Mouse (Mus musculus) gastrocnemius, adult 18-20 months (tissue): Measurements from ENCODE around the gene Zfpm1. TPM values are rescaled to one million over a fixed set of nuclear protein-coding genes. Genes with fewer than 3 reads are reported as not detected.

ENCODE experiments used
- DNase-seq: peaks from one replicate; pipeline ENCODE4 v3.0.0; 2021; ENCODE audit warnings: low spot score
- total RNA-seq, 2 experiments: library from RNA; stranded (reverse); gene quantifications; 2 replicates each; pipeline ENCODE4 v1.2.3; 2021

Zfpm1 gene
- total RNA-seq, 2 experiments from 2014 or later = 6.6 to 7.5 TPM

DNA sequence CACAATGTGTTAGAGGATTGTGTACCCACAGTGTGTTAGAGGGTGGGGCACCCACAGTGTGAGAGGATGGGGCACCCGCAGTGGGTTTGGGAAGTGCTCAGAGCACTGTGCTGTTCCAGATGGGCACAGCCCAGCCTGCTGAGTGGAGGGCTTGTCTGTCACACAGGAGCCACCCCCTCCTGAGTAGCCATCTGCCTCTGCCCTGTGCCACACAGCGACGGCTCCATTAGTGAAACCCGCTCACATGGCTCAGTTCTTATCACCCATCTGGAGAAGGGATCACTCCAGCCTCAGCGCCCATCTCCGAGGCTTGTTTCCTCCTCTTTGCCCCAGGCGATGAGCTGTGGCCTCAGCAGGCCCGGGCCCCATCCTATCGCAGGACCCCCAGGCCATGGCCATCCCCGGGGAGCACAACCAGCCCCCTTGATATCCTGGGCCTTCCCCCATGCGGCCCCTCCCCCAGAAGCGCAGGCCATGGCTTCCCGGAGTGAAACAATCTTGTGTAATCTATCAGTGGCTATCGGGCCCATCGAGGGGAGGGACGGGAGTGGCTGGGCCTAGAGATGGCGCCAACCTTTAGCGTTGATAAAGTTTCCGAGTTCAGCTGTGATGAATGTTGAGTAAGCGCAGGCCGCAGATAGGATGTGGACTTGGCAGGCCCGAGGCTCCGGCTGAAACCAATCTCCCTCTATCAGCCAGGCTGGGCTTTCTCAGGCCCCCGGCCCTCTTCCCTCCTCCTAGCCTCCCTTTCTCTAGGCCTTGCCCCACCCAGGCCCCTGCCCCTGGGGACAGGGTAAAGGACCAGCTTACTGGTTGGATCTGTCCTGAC lies 14.4 kb downstream of the Zfpm1 start:
- DNase-seq = no peak

DNA sequence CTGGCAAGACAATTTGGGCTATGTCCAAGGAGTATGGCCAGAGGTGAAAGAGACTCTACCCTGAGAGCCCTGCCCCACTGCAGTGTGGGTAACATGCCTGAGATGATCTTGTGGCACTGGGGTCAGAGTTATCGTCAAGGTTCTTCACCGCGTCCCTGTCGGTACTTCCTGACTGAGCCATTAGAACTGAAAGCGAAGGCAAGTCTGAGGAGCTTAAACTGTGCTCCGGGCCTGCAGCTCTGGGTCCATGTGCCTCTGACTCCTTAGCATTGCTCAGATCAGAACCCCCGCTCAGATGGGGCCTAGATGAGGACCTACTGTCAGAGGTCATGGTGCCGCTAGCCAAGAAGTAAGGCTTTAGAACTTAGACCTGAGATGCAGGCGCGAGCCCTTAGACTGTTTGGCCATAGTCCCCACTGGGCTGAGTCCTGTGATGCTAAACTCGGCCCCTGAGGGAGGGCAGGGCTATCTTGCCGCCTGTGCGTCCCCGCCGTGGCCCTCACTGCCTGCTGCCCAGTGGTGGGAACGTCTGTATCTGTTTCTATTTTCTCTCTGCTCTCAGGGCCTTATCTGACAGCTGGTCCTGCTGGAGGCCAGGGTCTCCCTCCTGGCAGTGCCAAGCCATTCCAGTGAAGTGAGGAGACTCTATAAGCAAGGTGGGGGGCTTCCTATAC lies 17.8 kb downstream of the Zfpm1 start:
- no peak for DNase-seq

DNA sequence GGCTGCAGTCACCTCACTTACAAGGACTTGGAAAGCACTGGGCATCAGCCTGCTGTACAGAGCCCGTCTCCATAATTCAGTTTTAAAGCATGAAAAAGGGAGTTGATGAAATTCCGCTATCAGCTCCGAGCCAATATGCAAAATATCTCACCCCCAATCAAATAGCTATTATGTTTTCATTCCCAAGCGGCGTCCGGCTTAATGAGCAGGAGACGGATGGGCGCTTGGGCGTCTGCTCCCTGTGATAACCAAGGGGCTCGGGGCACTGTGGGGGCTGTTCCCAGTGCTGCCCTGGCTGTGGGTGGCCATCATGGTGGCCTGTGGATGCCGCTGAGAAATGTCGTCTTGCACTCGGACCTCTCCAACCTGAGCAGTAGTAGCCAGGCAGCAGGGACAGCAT lies 19.1 kb downstream of the Zfpm1 start:
- DNase-seq = no peak

DNA sequence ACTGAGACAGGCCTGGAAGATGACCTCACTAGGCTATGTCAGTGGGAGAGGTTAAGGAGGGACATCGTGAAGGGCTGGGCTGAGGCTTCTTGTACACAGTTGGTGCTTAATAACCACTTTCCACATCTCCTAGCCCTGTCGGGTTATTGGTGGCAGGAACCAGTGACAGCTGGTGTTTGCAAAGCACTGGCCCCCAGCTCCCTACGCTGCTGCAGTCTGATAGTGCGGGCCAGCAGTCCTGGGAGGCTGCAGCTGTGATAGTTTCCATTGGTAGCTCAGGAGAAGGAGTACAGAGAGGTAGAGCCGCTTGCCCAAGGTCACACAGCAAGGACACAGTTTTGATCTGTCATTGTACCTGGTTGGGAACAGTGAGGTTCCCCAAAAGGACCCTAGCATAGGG lies 19.9 kb downstream of the Zfpm1 start:
- no peak for DNase-seq

DNA sequence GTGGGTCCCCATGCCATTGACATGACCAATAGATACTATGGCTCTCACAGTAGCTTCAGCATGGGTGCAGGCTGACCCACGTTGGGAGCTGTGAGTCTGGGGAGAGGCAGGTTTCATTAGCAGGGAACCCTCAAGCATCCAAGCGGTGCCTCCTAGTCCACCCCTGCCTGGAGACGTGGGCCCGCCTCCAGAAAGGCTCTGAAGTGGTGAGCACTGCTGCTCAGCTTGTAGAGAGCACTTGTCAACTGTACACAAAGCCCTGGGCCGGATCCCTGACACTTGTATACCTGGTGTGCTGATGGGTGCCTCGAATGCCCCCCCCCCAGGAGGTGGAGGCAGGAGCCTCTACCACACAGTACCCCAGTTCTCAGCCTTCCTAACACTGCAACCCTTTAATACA lies 21.5 kb downstream of the Zfpm1 start:
- no peak for DNase-seq

DNA sequence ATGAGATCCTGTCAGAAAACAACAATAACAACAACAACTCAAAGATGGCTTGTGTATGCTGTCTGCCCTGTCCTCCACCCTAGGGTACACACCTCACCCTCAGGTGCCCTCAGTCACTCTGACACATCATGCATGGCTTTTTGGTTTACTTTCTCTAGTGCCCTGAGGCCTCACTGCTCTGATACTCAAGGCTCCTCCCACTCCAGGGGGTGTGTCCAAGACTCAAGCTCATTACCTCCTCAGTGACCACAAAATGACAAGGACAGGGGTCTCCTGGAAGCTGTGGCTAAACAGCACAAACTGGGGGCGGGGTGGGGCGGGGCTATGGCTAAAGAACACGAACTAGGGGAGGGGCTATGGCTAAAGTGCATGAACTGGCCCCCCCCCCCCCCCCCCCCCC lies 22.1 kb downstream of the Zfpm1 start:
- no peak for DNase-seq

DNA sequence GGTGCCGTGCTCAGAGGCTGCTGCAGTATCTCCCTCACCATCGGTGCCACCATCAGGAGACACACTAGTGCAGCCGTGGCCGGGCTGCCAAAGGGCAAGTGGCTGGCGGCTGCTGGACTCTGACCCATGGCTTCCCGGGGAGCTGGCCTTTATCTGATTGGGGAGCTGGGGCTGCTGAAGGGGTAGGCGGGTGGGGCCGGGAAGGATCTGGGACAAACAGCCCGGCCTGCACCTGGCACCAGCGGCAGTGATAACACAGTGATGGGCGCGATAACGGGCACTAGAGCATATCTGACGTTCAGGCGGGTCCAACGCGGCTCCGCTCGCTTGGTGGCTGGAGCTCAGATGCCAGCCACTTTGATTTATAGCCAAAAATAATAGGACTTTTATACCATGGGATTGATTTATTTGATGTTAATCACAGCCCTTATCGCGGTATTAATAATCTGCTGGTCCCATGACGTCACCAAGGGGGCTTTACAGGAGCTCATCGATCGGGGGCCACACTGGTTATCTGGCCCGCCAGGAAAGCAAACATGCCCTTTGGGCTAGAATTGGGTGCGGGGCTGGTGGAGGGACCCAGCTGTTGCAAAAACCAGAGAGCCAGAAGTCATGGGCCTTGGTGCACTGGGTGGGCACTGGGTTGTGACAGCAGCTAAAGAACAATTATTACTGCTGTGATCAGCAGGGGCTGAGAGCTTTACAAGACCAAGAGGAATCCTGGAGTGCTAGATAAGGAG lies 24.9 kb downstream of the Zfpm1 start:
- no peak for DNase-seq

DNA sequence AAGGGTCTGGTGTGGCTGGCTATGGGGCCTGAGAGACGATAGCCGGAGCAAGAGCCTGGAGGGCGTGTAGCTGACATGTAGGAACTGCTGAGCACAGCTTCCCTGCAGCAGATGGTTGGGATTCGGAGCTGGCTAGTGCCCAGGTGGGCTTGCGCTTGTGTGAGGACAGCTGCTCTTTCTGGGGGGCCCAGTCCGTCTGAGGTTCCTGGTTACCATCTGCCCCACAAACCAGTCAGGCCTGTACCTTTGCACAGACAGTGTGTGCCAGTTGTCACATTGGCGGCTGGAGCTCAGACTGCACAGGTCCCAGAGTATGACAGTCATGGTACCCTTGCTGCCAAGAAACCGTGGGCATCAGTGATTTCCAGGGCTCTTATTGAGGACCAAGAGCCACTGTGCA lies 25.9 kb downstream of the Zfpm1 start:
- no peak for DNase-seq

DNA sequence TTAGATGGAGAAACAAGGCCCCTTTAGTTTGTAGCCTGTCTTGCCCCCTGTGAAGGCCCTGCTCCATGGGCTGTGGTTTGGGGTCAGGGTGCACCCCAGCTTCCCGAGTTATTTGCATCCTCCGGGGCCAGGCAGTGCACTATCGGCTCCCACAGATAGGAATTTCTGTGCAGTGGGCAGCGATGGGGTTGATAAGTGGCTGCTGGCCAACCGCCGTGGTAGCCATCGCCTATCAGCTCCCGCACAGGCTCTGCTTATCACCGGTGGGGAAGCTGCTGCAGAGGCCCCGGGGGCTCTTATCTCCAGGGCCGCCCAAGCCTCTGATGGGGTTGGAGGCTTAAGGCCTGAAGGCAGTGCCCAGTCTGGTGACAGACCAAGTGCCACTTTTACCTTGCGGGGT lies 27.3 kb downstream of the Zfpm1 start:
- no peak for DNase-seq

DNA sequence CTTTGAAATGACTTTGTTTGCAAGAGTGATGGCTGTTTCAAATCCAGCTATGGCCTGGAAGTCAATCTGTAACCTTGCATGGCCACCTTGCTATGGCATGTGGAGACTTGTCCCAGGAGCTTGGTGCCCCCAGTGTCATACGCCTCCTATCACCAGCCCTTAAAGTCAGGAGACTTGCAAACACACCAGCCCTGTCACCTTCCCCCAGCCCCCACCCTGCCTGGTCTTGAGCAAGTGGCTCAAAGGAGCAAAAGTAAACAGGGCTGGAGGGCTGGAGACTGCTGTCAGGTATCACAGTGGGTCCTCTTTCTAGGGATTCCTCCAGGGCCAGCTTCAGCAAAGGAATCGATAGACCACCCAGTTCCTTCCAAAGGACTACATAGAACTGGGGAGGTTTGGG lies 29.2 kb downstream of the Zfpm1 start:
- no peak for DNase-seq

DNA sequence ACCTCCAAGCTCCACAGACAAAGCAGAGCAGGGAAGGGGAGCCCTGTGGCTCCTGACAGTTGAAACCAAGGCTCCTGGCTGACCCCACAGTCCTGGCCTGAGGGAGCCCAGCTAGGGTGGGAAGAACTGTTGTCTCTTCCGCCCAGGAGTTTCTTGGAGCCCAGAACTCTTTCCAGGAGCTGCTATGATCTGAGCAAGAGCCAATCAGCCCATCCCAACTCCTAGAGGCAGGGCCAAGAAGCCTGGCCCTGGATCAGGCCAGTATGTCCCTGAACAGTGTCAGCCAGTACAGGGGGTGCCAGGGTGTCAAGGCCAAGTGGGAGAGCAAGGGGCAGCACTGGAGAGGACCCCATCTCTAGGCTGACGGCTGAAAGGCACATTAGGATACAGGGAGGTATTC lies 30.6 kb downstream of the Zfpm1 start:
- DNase-seq = peak; percentile 17

DNA sequence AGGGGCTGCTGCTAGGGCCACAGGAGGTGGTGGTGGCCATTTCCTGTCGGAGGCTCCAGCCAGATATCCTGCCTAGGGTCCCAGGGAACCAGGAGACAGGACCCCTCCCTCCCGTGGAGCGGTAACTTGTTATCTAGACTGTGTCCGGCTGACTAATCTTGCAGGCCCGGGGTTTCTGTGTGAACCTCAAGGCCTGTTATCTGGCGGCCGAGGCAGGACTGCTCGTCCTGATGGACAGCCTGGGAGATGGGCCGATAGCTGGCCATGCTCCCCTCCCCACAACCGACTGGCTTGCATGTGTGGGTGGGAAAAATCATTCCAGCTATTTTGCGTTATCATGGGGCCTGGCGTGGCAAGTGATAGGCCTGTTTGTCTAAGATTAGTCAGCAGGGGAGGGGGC lies 31.4 kb downstream of the Zfpm1 start:
- no peak for DNase-seq

DNA sequence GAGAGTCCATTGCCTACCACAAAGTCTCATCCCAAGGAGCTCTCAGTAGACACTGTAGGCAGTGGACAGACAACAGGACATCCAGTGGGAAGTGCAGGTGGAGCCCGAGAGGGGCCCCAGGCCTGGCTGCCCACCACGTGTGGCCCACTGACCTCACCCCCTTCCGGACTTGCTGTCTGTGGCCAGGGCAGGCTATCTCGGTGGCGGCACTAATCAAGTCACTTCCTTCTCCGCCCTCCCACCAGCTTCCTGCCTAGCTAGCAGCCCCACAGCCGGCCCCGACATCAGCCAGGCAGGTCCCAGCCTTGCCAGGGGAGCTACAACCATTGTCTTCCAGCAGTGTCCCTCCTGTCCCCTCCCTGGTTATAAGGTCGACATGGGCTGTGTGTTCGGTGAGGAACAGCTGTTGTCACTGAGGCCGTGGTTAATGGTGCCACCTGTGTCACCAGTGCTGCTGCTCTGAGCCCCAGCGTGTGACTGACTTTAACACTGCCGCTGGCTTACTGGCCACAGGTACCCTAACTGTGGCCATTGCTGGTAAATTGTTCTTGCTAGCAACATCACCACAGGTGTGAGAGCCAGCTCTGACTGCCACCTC lies 33.1 kb downstream of the Zfpm1 start:
- no peak for DNase-seq

DNA sequence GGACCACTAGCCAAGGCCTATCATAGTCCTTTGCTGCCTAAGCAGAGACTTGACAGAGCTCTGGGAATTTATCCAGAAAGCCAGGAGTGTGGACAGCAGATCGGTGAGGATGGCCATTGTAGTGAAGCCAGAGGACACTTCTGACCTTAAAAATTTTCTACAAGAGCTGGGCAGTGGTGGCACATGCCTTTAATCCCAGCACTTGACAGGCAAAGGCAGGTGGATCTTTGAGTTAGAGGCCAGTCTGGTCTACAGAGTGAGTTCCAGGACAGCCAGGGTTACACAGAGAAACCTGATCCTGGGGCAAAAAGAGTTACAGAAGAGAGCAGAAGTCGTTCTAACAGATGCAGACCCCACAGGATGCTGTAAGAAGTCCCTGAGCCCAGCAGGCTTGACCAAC lies 34.5 kb downstream of the Zfpm1 start:
- DNase-seq = no peak

DNA sequence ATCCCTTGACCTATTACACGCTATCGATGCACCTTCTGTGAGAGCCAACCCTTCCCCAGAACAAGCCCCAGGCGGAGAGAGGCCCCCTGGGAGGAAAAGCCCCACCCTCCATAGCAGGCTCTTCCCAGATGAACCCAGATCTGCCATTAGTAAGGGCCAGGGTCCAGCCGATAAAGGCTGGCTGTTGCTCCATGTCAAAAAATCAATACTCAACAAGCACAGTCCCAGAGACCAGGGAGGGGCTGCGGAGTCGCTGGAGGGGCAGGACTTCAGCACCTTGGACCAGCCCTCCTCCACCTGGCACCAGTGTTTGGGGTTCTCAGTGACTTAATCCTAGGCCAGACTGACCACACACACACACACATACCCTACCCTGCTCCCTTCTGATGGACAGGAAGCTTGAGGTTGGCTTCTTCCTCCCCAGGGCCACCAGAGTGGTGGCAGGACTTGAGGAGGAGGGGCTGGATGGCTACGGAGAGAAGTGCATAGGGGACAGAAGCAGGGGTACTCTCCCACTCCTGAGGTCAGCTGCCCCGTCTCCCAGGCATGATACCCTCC lies 36.1 kb downstream of the Zfpm1 start:
- DNase-seq = no peak

DNA sequence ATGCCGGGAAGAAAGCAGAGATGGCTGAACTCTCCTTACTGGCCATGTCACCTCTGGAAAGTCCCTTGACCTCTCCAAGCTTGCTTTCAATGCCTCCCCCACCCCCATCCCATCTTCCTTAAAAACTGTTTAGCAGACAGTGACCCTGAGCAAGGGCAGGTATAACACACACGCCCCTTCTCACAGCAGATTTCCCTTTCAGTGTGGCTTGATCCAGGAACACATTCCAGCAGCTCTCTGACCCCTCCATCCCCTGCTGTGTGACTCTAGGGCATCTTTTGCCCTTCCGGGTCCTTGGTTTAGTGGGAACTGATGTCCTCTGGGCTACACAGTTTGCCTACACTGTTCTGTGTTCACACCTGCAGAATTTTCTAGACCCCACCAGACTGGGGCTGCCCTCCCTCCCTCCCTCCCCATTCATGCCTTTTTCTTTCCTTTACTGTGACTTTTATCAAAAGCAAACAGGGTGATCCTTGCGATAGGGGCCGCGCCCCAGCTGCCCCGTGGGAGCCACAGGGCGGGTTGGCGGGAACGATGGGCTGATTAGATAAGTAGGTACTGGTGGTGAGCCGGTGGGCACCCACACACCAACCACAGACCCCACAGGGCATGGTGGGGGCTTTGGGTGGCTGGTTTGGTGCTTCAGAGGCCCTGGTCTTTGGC lies 37.2 kb downstream of the Zfpm1 start:
- no peak for DNase-seq

DNA sequence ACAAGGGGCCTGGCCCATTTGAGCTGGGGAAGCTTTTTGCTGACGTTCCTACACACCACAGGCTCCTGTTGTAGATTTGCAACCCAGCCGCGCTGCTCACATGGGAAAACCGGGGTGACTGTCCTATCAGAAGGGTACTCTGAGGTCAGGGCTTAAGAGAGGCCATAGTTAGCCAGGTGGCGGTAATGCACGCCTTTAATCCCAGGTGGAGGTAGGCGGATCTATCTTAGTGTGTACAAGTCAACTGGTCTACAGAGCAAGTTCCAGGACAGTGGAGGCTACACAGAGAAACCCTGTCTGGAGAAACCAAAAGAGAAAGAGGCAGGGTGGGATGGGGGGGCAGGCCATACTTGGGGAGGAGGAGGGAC lies 37.8 kb downstream of the Zfpm1 start:
- no peak for DNase-seq

DNA sequence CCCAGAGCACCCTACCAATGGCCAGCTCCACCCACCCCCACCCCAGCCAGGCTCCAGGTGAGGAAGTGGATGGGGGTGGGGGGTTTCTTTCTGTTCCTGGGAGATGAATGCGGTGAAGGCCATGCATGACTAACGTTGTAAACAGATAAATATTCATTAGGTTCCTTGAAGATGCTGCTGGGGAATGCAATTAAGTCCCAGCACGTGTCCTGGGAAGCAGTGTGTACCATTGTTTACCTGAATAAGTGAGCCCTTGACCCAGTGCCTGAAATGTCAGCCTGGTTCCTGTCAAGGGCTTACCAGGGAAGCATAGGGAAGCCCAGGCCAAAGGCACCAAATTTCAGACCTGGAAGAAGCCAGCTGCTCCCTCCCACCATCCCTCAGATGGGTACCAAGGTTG lies 38.6 kb downstream of the Zfpm1 start:
- DNase-seq = no peak

DNA sequence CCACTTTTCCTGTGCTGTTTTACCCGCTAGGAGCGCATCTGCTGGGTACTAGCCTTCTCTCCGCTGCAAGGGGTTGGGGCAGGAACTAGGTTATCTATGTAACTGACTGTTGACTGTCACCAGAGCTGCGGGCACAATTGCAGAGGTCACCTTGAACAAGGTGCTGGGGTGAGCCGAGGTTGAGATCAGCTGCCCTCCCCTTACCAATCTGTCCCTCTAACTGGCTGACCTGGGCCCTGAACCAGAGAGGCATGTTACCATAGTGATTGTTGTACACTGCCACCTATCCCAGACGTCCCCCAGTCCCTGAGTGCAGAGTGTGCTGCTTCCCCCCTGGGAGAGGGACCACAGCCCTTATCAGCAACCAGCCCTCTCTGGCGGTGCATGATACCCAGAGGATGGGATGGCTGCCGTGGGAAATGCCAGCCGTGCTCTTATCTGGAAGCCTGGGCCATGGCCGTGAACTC lies 39.5 kb downstream of the Zfpm1 start:
- no peak for DNase-seq

DNA sequence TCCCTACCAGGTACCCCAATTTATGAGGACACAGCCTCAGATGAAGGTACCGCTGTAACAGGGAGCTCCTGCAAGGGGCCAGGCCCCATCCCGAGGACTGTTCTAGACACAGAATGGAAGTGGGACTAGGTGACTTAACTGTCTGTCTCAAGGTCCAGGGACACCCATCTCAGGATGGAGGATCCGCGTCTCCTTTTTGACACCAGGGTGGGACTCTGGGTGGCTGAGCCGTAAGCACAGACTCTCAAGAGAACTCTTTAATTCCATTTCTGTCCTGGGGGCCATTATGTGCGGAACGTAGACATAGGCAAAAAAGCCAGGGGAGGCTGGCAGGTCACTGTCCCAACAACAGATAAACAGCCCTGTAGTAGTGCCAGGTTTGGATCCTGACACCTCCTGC lies 40.2 kb downstream of the Zfpm1 start:
- DNase-seq = no peak

DNA sequence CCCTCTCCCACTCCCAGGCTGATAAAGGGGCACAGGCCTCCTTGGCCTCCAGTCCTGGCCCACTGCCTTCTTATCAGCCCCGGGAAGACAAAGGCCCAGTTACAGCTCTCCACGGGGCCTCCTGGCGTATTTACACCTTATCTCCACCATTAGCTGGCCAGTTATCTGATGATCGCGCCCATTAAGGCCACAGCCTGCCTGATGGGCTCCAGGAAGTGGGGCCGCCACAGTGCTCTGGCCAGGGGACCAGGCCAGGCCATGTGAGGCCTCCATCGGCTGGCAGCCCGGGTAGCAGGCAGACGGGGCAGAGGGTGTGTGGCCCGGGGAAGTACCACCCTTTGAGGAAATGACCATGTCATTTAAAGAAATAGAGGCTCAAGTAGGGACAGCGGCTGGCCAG lies 40.9 kb downstream of the Zfpm1 start:
- no peak for DNase-seq
